ENCODE assay signal across 15 mouse cellular contexts in the genomic region with DNA sequence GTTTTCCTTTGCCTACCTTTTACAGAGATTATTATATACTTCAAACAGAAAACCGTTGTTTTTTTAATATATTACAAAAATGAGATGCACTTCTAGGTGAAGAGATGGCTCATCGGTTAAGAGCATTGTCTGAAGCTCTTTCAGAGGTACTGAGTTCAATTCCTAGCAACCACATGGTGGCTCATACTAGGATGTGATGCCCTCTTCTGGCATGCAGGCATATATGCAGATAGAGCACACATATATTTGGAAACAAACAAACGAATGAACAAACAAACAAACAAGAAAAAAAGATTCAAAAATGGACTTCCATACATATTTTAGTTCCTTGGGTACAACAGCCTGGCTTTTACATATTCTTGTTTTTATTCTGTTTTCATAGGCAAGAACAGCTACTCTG.
DNase-seq lines count a peak whose midpoint lies in the region; ATAC-seq and TF ChIP-seq lines count a peak whose summit lies in the region.
"Had no signal": no experiment of that assay in that cellular context is flagged by ENCODE, and none has a peak within 500 bp of the region (broad histone marks: within the 10 kb centered on the region; RNA-seq: fewer than 3 reads in every experiment).

No protein-coding gene starts in this region.

- H3K9me3 ChIP-seq in hindbrain, postnatal 0 days (ENCODE audit: low read length): no peaks in the 10 kb centered on the region
- no peaks in the 10 kb centered on the region for H3K9me3 ChIP-seq in hindbrain, embryonic 10.5 days
- H3K9me3 ChIP-seq in midbrain, postnatal 0 days (ENCODE audit: low read length): no peaks in the 10 kb centered on the region
- H3K9me3 ChIP-seq in midbrain, embryonic 15.5 days: no peaks in the 10 kb centered on the region
- no peaks in the 10 kb centered on the region for H3K9me3 ChIP-seq in stomach, postnatal 0 days (ENCODE audit: control insufficient read depth, low read length)
- H3K9me3 ChIP-seq: heart, embryonic 12.5 days; midbrain, embryonic 12.5 days; neural tube, embryonic 12.5 days had no signal

- H3K4me1 ChIP-seq in hindbrain, postnatal 0 days (ENCODE audit: insufficient read depth, low read length): no peaks in the 10 kb centered on the region
- no peaks in the 10 kb centered on the region for H3K4me1 ChIP-seq in hindbrain, embryonic 10.5 days (replicated peaks)
- no peaks in the 10 kb centered on the region for H3K4me1 ChIP-seq in midbrain, postnatal 0 days (ENCODE audit: insufficient read depth, low read length)
- H3K4me1 ChIP-seq in midbrain, embryonic 15.5 days: no peaks in the 10 kb centered on the region
- H3K4me1 ChIP-seq in stomach, postnatal 0 days (replicated peaks; ENCODE audit: control insufficient read depth, insufficient read depth): no peaks in the 10 kb centered on the region
- H3K4me1 ChIP-seq: heart, embryonic 12.5 days; midbrain, embryonic 12.5 days; neural tube, embryonic 12.5 days had no signal

- H3K27me3 ChIP-seq in hindbrain, postnatal 0 days (ENCODE audit: insufficient read depth, low read length): no peaks in the 10 kb centered on the region
- H3K27me3 ChIP-seq in hindbrain, embryonic 10.5 days (ENCODE audit: insufficient read depth, poor library complexity, severe bottlenecking): no peaks in the 10 kb centered on the region
- no peaks in the 10 kb centered on the region for H3K27me3 ChIP-seq in midbrain, postnatal 0 days (ENCODE audit: insufficient read depth, low read length)
- H3K27me3 ChIP-seq in midbrain, embryonic 15.5 days (replicated peaks): no peaks in the 10 kb centered on the region
- no peaks in the 10 kb centered on the region for H3K27me3 ChIP-seq in stomach, postnatal 0 days (ENCODE audit: control insufficient read depth, insufficient read depth, low read length)
- H3K27me3 ChIP-seq: heart, embryonic 12.5 days; midbrain, embryonic 12.5 days; neural tube, embryonic 12.5 days had no signal

- H3K4me3 ChIP-seq in hindbrain, postnatal 0 days (ENCODE audit: low read length): no peak overlapping the region
- H3K4me3 ChIP-seq in hindbrain, embryonic 10.5 days: no peak overlapping the region
- no peak overlapping the region for H3K4me3 ChIP-seq in midbrain, postnatal 0 days (ENCODE audit: low read depth, low read length)
- H3K4me3 ChIP-seq in midbrain, embryonic 15.5 days: no peak overlapping the region
- no peak overlapping the region for H3K4me3 ChIP-seq in stomach, postnatal 0 days (ENCODE audit: low read depth, low read length)
- H3K4me3 ChIP-seq: heart, embryonic 12.5 days; midbrain, embryonic 12.5 days; neural tube, embryonic 12.5 days had no signal

- no peak for DNase-seq in hindbrain, postnatal 0 days (ENCODE audit: low spot score)
- no peak for DNase-seq in hindbrain, embryonic 10.5 days (ENCODE audit: low spot score)
- no peak for DNase-seq in midbrain, postnatal 0 days (ENCODE audit: low spot score)
- DNase-seq in NIH3T3 (ENCODE audit: low read depth): peak; percentile 5
- no peak for DNase-seq in stomach, postnatal 0 days (ENCODE audit: low spot score)
- no peak for DNase-seq in kidney, adult 9 months
- no peak for DNase-seq in heart, postnatal 4 days
- DNase-seq: gastrocnemius, postnatal 10 days; kidney, adult 18-20 months; lung, postnatal 10 days had no signal

- no peak overlapping the region for H3K27ac ChIP-seq in hindbrain, postnatal 0 days
- H3K27ac ChIP-seq in hindbrain, embryonic 10.5 days: no peak overlapping the region
- no peak overlapping the region for H3K27ac ChIP-seq in midbrain, postnatal 0 days (ENCODE audit: low read depth, low read length)
- H3K27ac ChIP-seq in midbrain, embryonic 15.5 days: no peak overlapping the region
- H3K27ac ChIP-seq in stomach, postnatal 0 days (replicated peaks): no peak overlapping the region
- H3K27ac ChIP-seq: midbrain, embryonic 12.5 days; neural tube, embryonic 12.5 days had no signal

- no peak for ATAC-seq in hindbrain, postnatal 0 days
- no peak for ATAC-seq in midbrain, postnatal 0 days (ENCODE audit: low FRiP score)
- no peak for ATAC-seq in midbrain, embryonic 15.5 days (replicated peaks)
- ATAC-seq in stomach, postnatal 0 days (ENCODE audit: low FRiP score, low TSS enrichment): no peak
- ATAC-seq: forebrain, embryonic 14.5 days had no signal

- H3K4me2 ChIP-seq in hindbrain, postnatal 0 days (ENCODE audit: low read depth, low read length): no peak overlapping the region
- H3K4me2 ChIP-seq in midbrain, postnatal 0 days (ENCODE audit: low read depth, low read length, poor library complexity, severe bottlenecking): no peak overlapping the region
- H3K4me2 ChIP-seq in midbrain, embryonic 15.5 days: no peak overlapping the region
- H3K4me2 ChIP-seq in stomach, postnatal 0 days (replicated peaks; ENCODE audit: low read depth): no peak overlapping the region
- H3K4me2 ChIP-seq: heart, embryonic 12.5 days; midbrain, embryonic 12.5 days; neural tube, embryonic 12.5 days had no signal

- peak; percentile 51 for TF ChIP-seq CTCF in hindbrain, postnatal 0 days (IDR thresholded peaks at IDR 0.05; ENCODE audit: low read depth)
- TF ChIP-seq CTCF in midbrain, postnatal 0 days (IDR thresholded peaks at IDR 0.05): peak; percentile 62
- TF ChIP-seq CTCF in stomach, postnatal 0 days (IDR thresholded peaks at IDR 0.05; ENCODE audit: low read depth): peak; percentile 61

- WGBS in hindbrain, postnatal 0 days: 89% methylated on average over 3 of the region's 3 CpGs
- 89% methylated on average over 3 of the region's 3 CpGs for WGBS in hindbrain, embryonic 10.5 days
- 83% methylated on average over 3 of the region's 3 CpGs for WGBS in midbrain, postnatal 0 days
- 90% methylated on average over 3 of the region's 3 CpGs for WGBS in midbrain, embryonic 15.5 days
- WGBS in stomach, postnatal 0 days: 87% methylated on average over 3 of the region's 3 CpGs

- H3K9ac ChIP-seq in hindbrain, postnatal 0 days (replicated peaks; ENCODE audit: low read length): no peak overlapping the region
- no peak overlapping the region for H3K9ac ChIP-seq in midbrain, postnatal 0 days (replicated peaks; ENCODE audit: low read length, poor library complexity, severe bottlenecking)
- H3K9ac ChIP-seq in midbrain, embryonic 15.5 days: no peak overlapping the region
- H3K9ac ChIP-seq in stomach, postnatal 0 days (ENCODE audit: low read length): no peak overlapping the region
- H3K9ac ChIP-seq: heart, embryonic 12.5 days; midbrain, embryonic 12.5 days; neural tube, embryonic 12.5 days had no signal

- H3K36me3 ChIP-seq in hindbrain, postnatal 0 days (ENCODE audit: insufficient read depth, low read length): peaks cover 11% of the 10 kb centered on the region; the same call in 1 of the 2 replicates
- H3K36me3 ChIP-seq in hindbrain, embryonic 10.5 days: peaks cover 46% of the 10 kb centered on the region
- H3K36me3 ChIP-seq in midbrain, postnatal 0 days (ENCODE audit: insufficient read depth, low read length): 0 out of 2 replicates have a peak, but pooled peaks cover 3% of the 10 kb centered on the region
- 0 out of 2 replicates have a peak, but pooled peaks cover 7% of the 10 kb centered on the region for H3K36me3 ChIP-seq in midbrain, embryonic 15.5 days (replicated peaks)
- peaks cover 4% of the 10 kb centered on the region; the same call in 1 of the 2 replicates for H3K36me3 ChIP-seq in stomach, postnatal 0 days (ENCODE audit: control insufficient read depth, insufficient read depth, low read length)

- no peak for TF ChIP-seq EP300 in stomach, postnatal 0 days (optimal IDR thresholded peaks at IDR 0.05)
